Mouse (Mus musculus): Measurements from ENCODE around the gene Ank3. TPM values are rescaled to one million over a fixed set of nuclear protein-coding genes. Genes with fewer than 3 reads are reported as not detected.

Ank3 gene
- polyA plus RNA-seq, 2 experiments, result 3.1 to 5.3 TPM

GRCm38 (mm10) chr10:69385136-69385535 is 13.4 kb upstream of the Ank3 start:
- no peaks in the 10 kb centered on the region for H3K9me3 ChIP-seq (ENCODE audit: control insufficient read depth, low read length)
- no peaks in the 10 kb centered on the region for H3K4me1 ChIP-seq (replicated peaks; ENCODE audit: control insufficient read depth in 2 of 2, insufficient read depth in 2 of 2, low read length in 1 of 2)
- no peak overlapping the region for H3K27ac ChIP-seq
- H3K4me3 ChIP-seq (ENCODE audit: insufficient read depth in 1 of 2, low read depth in 2 of 2, low read length in 2 of 2), result no peak overlapping the region
- no peaks in the 10 kb centered on the region for H3K36me3 ChIP-seq (replicated peaks; ENCODE audit: control insufficient read depth, insufficient read depth, low read depth)
- no peak for ATAC-seq (ENCODE audit: insufficient read depth)
- no peak for TF ChIP-seq EP300 (IDR thresholded peaks at IDR 0.05; ENCODE audit: low read depth)
- no peak for TF ChIP-seq CTCF (IDR thresholded peaks at IDR 0.05; ENCODE audit: low read depth)
- WGBS (ENCODE audit: insufficient replicate concordance), result 81% methylated on average over 8 of the region's 8 CpGs
- H3K4me2 ChIP-seq (ENCODE audit: low read depth), result no peak overlapping the region
- H3K27me3 ChIP-seq (ENCODE audit: control insufficient read depth, insufficient read depth, low read length), result no peaks in the 10 kb centered on the region
- no peak for DNase-seq (ENCODE audit: low read depth in 3 of 3, low spot score in 3 of 3)
- H3K9ac ChIP-seq (replicated peaks), result no peak overlapping the region

- Histone ChIP-seq H3K9me3 (ENCODE audit: control insufficient read depth, low read length) (no peaks in the 10 kb centered on the region), H3K27ac (no peak overlapping the region), H3K36me3 (replicated peaks; ENCODE audit: control insufficient read depth, insufficient read depth, low read depth) (no peaks in the 10 kb centered on the region), H3K4me3 (ENCODE audit: insufficient read depth in 1 of 2, low read depth in 2 of 2, low read length in 2 of 2) (no peak overlapping the region), H3K4me2 (ENCODE audit: low read depth) (no peak overlapping the region), H3K9ac (replicated peaks) (no peak overlapping the region), H3K4me1 (replicated peaks; ENCODE audit: control insufficient read depth in 2 of 2, insufficient read depth in 2 of 2, low read length in 1 of 2) (no peaks in the 10 kb centered on the region), H3K27me3 (ENCODE audit: control insufficient read depth, insufficient read depth, low read length) (no peaks in the 10 kb centered on the region)
- no peak for TF ChIP-seq EP300 (IDR thresholded peaks at IDR 0.05; ENCODE audit: low read depth)
- no peak for TF ChIP-seq CTCF (IDR thresholded peaks at IDR 0.05; ENCODE audit: low read depth)
- DNase-seq (ENCODE audit: low read depth in 3 of 3, low spot score in 3 of 3) (no peak), ATAC-seq (ENCODE audit: insufficient read depth) (no peak)
- 54% methylated on average over 8 of the region's 8 CpGs for WGBS (ENCODE audit: insufficient replicate concordance)
These were observed 11.8 kb upstream of the Ank3 start for GRCm38 (mm10) chr10:69386767-69387166.

GRCm38 (mm10) chr10:69389511-69389910 is 9.1 kb upstream of the Ank3 start:
- Histone ChIP-seq H3K4me3 (ENCODE audit: insufficient read depth in 1 of 2, low read depth in 2 of 2, low read length in 2 of 2) (no peak overlapping the region), H3K36me3 (replicated peaks; ENCODE audit: control insufficient read depth, insufficient read depth, low read depth) (no peaks in the 10 kb centered on the region), H3K9me3 (ENCODE audit: control insufficient read depth, low read length) (no peaks in the 10 kb centered on the region), H3K27ac (no peak overlapping the region), H3K27me3 (ENCODE audit: control insufficient read depth, insufficient read depth, low read length) (no peaks in the 10 kb centered on the region), H3K4me1 (replicated peaks; ENCODE audit: control insufficient read depth in 2 of 2, insufficient read depth in 2 of 2, low read length in 1 of 2) (no peaks in the 10 kb centered on the region), H3K9ac (replicated peaks) (no peak overlapping the region), H3K4me2 (ENCODE audit: low read depth) (no peak overlapping the region)
- 70% methylated on average over 4 of the region's 4 CpGs for WGBS (ENCODE audit: insufficient replicate concordance)
- no peak for TF ChIP-seq CTCF (IDR thresholded peaks at IDR 0.05; ENCODE audit: low read depth)
- TF ChIP-seq EP300 (IDR thresholded peaks at IDR 0.05; ENCODE audit: low read depth), result no peak
- DNase-seq (ENCODE audit: low read depth in 3 of 3, low spot score in 3 of 3), result no peak
- no peak for ATAC-seq (ENCODE audit: insufficient read depth)

DNA sequence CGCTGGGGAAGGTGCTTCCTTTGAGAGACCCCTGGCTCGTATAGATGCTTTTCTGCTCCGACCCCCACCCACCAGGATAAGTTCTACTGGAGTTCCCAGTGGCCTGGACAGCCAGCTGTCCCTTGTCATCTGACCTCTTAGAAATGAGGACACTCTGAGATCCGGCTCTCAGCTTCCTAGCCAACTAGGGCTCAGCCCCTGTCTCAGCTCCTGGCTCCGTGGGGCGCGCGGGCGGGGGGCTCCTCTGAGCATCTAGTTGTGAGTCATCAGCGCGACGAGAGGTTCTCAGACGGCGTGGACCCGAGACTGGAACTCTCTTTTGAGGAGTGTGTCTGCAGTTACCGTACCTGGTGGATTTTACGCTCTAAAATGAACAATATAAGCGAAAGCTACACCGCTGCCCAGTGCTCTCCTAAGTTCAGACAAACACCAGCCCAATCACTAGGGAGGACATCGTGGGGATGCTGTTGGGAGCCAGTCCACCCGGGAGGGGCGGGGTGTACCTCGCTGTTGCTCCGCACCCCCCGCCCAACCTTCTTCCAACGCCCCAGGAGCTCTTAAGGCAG is 293 bp upstream of the Ank3 start:
- Histone ChIP-seq H3K27ac (no peak overlapping the region), H3K9me3 (ENCODE audit: control insufficient read depth, low read length) (no peaks in the 10 kb centered on the region), H3K4me1 (replicated peaks; ENCODE audit: control insufficient read depth in 2 of 2, insufficient read depth in 2 of 2, low read length in 1 of 2) (no peaks in the 10 kb centered on the region), H3K27me3 (ENCODE audit: control insufficient read depth, insufficient read depth, low read length) (peaks cover 29% of the 10 kb centered on the region), H3K4me3 (ENCODE audit: insufficient read depth in 1 of 2, low read depth in 2 of 2, low read length in 2 of 2) (peak overlapping the region; percentile 40 to 51), H3K4me2 (ENCODE audit: low read depth) (peak overlapping the region; percentile 56), H3K36me3 (replicated peaks; ENCODE audit: control insufficient read depth, insufficient read depth, low read depth) (no peaks in the 10 kb centered on the region), H3K9ac (replicated peaks) (no peak overlapping the region)
- TF ChIP-seq CTCF (IDR thresholded peaks at IDR 0.05; ENCODE audit: low read depth), result no peak
- TF ChIP-seq EP300 (IDR thresholded peaks at IDR 0.05; ENCODE audit: low read depth), result no peak
- ATAC-seq (ENCODE audit: insufficient read depth) (no peak), DNase-seq (ENCODE audit: low read depth in 3 of 3, low spot score in 3 of 3) (no peak)
- 0% methylated on average over 26 of the region's 26 CpGs for WGBS (ENCODE audit: insufficient replicate concordance)

DNA sequence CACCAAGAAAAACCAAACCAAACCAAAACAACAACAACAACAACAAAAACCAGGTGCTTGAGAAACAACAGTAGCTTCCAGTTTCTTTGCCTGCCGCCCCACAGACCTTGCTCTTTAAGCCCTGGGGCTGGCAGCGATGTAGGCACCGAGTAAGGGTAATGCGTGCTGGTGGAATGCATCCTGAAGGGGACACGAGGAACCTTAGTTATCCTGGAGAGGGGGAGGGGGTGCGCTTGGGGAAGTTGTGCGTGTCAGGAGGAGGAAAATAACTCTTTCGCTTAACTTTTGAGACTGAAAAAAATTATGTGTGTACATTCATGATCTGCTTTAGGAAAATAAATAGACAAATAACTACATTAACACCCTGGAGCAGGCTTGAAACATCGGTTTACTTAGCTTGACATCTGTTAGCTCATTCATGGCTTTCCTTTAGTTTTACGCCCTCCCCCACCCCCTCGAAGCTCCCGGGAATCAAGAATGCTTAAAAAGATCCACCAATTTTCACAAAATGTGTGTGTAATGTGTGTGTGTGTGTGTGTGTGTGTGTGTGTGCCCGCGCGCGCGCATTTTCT is 1.3 kb downstream of the Ank3 start:
- no peaks in the 10 kb centered on the region for H3K9me3 ChIP-seq (ENCODE audit: control insufficient read depth, low read length)
- ATAC-seq (ENCODE audit: insufficient read depth) (no peak), DNase-seq (ENCODE audit: low read depth in 3 of 3, low spot score in 3 of 3) (no peak)
- H3K4me3 ChIP-seq (ENCODE audit: insufficient read depth in 1 of 2, low read depth in 2 of 2, low read length in 2 of 2), result peak overlapping the region; percentile 9 to 51; a peak in 2 of 4 replicates
- H3K27ac ChIP-seq, result no peak overlapping the region
- WGBS (ENCODE audit: insufficient replicate concordance), result 5% methylated on average over 17 of the region's 17 CpGs
- peak overlapping the region; percentile 56 for H3K4me2 ChIP-seq (ENCODE audit: low read depth)
- no peaks in the 10 kb centered on the region for H3K36me3 ChIP-seq (replicated peaks; ENCODE audit: control insufficient read depth, insufficient read depth, low read depth)
- H3K9ac ChIP-seq (replicated peaks), result no peak overlapping the region
- TF ChIP-seq CTCF (IDR thresholded peaks at IDR 0.05; ENCODE audit: low read depth) (no peak), EP300 (IDR thresholded peaks at IDR 0.05; ENCODE audit: low read depth) (no peak)
- H3K4me1 ChIP-seq (replicated peaks; ENCODE audit: control insufficient read depth in 2 of 2, insufficient read depth in 2 of 2, low read length in 1 of 2), result no peaks in the 10 kb centered on the region
- H3K27me3 ChIP-seq (ENCODE audit: control insufficient read depth, insufficient read depth, low read length), result peaks cover 29% of the 10 kb centered on the region
